Mouse (Mus musculus) kidney, embryonic 15.5 days (tissue): ENCODE measurements around the gene Slc13a4. TPM values are rescaled to one million over a fixed set of nuclear protein-coding genes. Genes with fewer than 3 reads are reported as not detected.
A peak's percentile ranks its signal among the peaks of the same experiment; 100 is the strongest.

Experiments
- ATAC-seq: fragments of 200-750 bp; cut with Nextera tagmentation; replicated peaks from 2 replicates; pipeline ENCODE4 v1.8.0; 2017; ENCODE audit warnings: moderate TSS enrichment; ENCODE audit not compliant: low FRiP score
- H3K27ac ChIP-seq: fragments of 300-500 bp; sonication (generic); 2 replicates; pipeline ENCODE4 v1.5.1; 2015; ENCODE audit warnings: mild to moderate bottlenecking, inconsistent platforms
- H3K27me3 ChIP-seq: fragments of 300-500 bp; sonication (generic); 2 replicates; pipeline ENCODE4 v1.6.1; 2015; ENCODE audit warnings: inconsistent platforms
- H3K36me3 ChIP-seq: fragments of 300-500 bp; sonication (generic); 2 replicates; pipeline ENCODE4 v1.6.1; 2015; ENCODE audit warnings: inconsistent platforms
- H3K4me1 ChIP-seq: fragments of 300-500 bp; sonication (generic); 2 replicates; pipeline ENCODE4 v1.6.1; 2015; ENCODE audit warnings: inconsistent platforms
- H3K4me2 ChIP-seq: fragments of 300-500 bp; sonication (generic); 2 replicates; pipeline ENCODE4 v1.6.1; 2015; ENCODE audit warnings: moderate library complexity, mild to moderate bottlenecking, inconsistent platforms
- H3K4me3 ChIP-seq: fragments of 300-500 bp; sonication (generic); replicated peaks from 2 replicates; pipeline ENCODE4 v1.5.1; 2015; ENCODE audit warnings: mild to moderate bottlenecking, inconsistent platforms
- H3K9ac ChIP-seq: fragments of 300-500 bp; sonication (generic); 2 replicates; pipeline ENCODE4 v1.6.1; 2015; ENCODE audit warnings: mild to moderate bottlenecking, inconsistent platforms
- H3K9me3 ChIP-seq: fragments of 300-500 bp; sonication (generic); replicated peaks from 2 replicates; pipeline ENCODE4 v1.6.1; 2016; ENCODE audit warnings: inconsistent platforms
- WGBS: fragments of 180-500 bp; shearing (Covaris S2); methylation state at CpG from one replicate; pipeline ENCODE4 v1.1.7; 2015; ENCODE audit warnings: mixed read lengths; 5-methylcytosine and 5-hydroxymethylcytosine counted together
- polyA plus RNA-seq: library from polyadenylated mRNA; unstranded; fragments of >200 nt; fragmentation: Nextera tagmentation; extraction: Ambion mirVana; gene quantifications from 2 replicates; pipeline ENCODE4 v1.2.1, GENCODE M21; 2015

The Slc13a4 gene
- polyA plus RNA-seq, 1 experiment from 2014 or later: 0.18 TPM

DNA sequence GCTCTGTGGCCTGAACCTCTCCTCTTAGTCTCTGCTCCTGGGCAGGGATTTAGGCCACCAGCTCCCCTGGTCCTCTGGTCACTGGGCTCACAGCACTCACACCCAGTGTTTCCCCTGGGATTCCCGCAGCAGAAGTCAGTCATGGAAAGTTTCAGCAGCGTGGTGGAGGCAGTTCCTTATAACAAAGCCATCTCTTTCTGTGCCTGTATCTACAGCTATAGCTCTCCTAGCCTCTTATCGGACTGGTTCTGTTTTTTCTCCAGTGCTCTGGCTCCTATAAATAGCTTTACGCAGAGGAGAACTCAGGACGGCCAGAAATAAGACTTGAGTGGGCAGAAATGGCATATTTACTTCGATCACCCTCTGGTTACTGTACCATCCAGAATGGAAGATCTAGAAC, 9.6 kb downstream of the Slc13a4 start:
- no peak overlapping the region for H3K27ac ChIP-seq
- H3K4me1 ChIP-seq: peaks cover 5% of the 10 kb centered on the region
- 80% methylated on average over 6 of the region's 6 CpGs for WGBS
- H3K4me3 ChIP-seq: no peak overlapping the region
- no peaks in the 10 kb centered on the region for H3K9me3 ChIP-seq
- H3K36me3 ChIP-seq: no peaks in the 10 kb centered on the region
- no peak overlapping the region for H3K9ac ChIP-seq
- no peak overlapping the region for H3K4me2 ChIP-seq
- ATAC-seq: no peak
- H3K27me3 ChIP-seq: no peaks in the 10 kb centered on the region

DNA sequence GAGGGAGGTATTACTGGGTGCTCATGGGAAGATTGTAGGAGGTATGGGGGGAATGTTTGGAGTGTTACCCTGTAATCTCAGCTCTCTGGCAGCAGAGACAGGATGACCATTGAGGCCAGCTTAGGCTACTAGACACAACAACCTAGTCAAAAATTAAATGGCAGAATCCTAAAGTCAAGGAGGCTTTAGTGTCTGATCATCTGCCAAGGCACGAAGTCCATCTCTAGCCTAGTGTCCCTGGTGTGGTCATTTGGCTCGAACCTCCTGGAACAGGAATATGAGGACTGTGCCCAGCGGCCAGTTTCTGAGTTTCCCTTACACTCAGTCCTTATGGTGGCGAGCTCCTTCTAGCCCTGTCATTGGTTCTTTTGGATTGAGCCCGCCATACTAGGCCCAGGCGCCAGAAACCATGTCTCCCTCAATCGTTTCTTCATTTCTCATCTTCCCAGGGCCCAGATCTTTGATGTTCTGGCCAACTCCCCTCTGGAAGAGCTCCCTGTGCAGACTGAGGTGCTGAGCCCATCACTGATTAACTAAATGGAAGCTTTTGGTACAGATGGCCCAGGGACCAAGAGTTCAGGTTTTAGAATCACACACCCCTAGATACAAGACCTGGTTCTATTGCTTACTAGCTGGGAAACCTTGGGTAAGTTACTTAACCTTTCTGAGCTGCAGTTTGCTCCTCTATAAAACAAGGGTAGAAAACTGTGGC, 10.3 kb downstream of the Slc13a4 start:
- H3K4me3 ChIP-seq: no peak overlapping the region
- ATAC-seq: no peak
- H3K4me1 ChIP-seq: peaks cover 5% of the 10 kb centered on the region
- no peaks in the 10 kb centered on the region for H3K9me3 ChIP-seq
- 86% methylated on average over 7 of the region's 7 CpGs for WGBS
- no peak overlapping the region for H3K4me2 ChIP-seq
- H3K9ac ChIP-seq: no peak overlapping the region
- H3K27me3 ChIP-seq: no peaks in the 10 kb centered on the region
- H3K27ac ChIP-seq: no peak overlapping the region
- no peaks in the 10 kb centered on the region for H3K36me3 ChIP-seq

DNA sequence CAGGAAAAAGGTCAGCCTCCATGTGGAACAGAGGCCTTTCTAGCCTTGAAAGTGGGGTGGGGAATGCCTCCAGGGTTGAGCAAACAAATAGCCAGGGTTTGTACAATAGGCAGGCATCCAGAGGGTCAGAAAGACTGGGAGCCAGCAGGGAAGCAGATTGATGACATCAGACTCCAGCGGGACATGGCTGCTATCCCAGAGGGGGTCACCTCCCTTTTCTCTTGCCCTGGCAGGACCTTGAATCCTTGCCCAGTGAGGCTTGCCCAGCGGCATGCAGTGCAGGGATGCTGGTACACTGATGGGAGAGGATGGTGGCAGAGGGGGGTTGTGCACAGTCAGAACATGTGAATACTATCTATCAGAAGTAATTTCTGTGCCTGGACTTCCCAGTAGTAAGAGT, 10.9 kb downstream of the Slc13a4 start:
- no peaks in the 10 kb centered on the region for H3K27me3 ChIP-seq
- H3K4me1 ChIP-seq: peaks cover 5% of the 10 kb centered on the region
- H3K9ac ChIP-seq: no peak overlapping the region
- H3K4me3 ChIP-seq: no peak overlapping the region
- H3K9me3 ChIP-seq: no peaks in the 10 kb centered on the region
- no peak overlapping the region for H3K4me2 ChIP-seq
- no peak overlapping the region for H3K27ac ChIP-seq
- WGBS: 46% methylated on average over 2 of the region's 2 CpGs
- no peaks in the 10 kb centered on the region for H3K36me3 ChIP-seq
- ATAC-seq: 0 out of 2 replicates have a peak, but pooled peaks have one; percentile 25

DNA sequence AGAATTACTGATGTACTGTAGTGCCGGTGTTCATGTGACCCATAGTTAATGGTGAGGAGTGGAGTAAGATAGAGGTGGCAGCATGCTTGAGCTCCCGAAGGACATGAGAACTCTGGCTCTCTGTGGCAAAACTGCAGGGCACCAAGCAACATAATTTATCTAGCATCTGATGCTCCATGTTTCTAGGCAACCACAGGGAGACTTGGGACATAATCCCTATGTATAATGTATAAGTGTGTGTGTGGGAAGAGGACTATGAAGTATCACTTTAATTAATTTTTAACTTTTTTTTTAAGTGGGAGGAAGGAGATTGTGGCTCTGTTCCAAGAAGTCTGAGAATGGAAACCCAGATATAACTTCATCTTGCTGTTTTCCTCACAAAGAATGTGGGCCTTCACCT, 13.0 kb downstream of the Slc13a4 start:
- Histone ChIP-seq H3K9ac (no peak overlapping the region), H3K27me3 (no peaks in the 10 kb centered on the region), H3K4me3 (no peak overlapping the region), H3K27ac (no peak overlapping the region), H3K36me3 (no peaks in the 10 kb centered on the region), H3K4me1 (peaks cover 5% of the 10 kb centered on the region), H3K4me2 (no peak overlapping the region), H3K9me3 (no peaks in the 10 kb centered on the region)
- WGBS: 68% methylated on average over 2 of the region's 2 CpGs
- no peak for ATAC-seq

DNA sequence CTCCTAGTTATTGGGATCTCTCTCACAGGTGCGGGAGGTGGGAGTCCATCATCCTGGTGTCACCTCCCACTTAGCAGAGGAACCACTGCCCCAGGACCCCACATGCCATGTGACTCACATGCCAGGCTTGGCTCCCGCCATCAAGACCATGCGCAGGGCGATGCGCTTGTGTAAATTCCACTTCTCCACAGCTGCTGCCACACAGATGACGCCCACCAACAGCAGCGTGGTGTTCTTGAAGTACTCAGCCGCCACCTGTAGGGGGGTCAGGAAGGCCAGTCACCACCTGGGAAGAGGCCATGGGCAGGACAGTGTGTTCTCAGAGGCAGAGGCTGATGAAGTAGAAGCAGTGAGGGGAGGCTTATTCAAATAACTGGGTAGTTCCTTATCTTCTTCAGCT, 18.3 kb downstream of the Slc13a4 start:
- Histone ChIP-seq H3K36me3 (no peaks in the 10 kb centered on the region), H3K27me3 (no peaks in the 10 kb centered on the region), H3K4me2 (no peak overlapping the region), H3K4me1 (peaks cover 18% of the 10 kb centered on the region), H3K4me3 (no peak overlapping the region), H3K9ac (no peak overlapping the region), H3K27ac (no peak overlapping the region), H3K9me3 (no peaks in the 10 kb centered on the region)
- WGBS: 92% methylated on average over 8 of the region's 8 CpGs
- no peak for ATAC-seq

DNA sequence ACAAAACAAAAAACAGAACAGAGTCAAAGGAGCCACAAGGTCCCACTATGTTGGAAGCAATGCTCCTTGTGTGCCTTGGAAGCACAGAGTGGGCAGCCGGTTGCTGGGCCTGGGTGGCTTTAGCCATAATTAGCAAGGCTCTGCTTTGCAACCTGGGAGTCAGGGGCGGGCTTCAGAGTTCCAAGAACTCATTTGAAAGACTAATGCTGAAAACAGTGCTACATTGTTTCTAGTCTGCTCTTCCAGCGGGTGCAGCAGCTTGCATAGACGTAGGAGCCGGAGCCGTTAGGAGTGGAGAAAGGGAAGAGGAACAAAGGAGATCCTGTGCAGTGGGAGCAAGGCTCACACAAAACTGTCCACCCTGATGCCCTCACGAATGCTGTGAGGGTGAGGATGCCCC, 19.0 kb downstream of the Slc13a4 start:
- no peak overlapping the region for H3K9ac ChIP-seq
- H3K36me3 ChIP-seq: no peaks in the 10 kb centered on the region
- H3K9me3 ChIP-seq: no peaks in the 10 kb centered on the region
- 66% methylated on average over 7 of the region's 7 CpGs for WGBS
- H3K27me3 ChIP-seq: no peaks in the 10 kb centered on the region
- no peak overlapping the region for H3K4me3 ChIP-seq
- peak overlapping the region; percentile 15; the same call in 1 of the 2 replicates for H3K27ac ChIP-seq
- H3K4me1 ChIP-seq: peaks cover 18% of the 10 kb centered on the region
- no peak overlapping the region for H3K4me2 ChIP-seq
- ATAC-seq: no peak

DNA sequence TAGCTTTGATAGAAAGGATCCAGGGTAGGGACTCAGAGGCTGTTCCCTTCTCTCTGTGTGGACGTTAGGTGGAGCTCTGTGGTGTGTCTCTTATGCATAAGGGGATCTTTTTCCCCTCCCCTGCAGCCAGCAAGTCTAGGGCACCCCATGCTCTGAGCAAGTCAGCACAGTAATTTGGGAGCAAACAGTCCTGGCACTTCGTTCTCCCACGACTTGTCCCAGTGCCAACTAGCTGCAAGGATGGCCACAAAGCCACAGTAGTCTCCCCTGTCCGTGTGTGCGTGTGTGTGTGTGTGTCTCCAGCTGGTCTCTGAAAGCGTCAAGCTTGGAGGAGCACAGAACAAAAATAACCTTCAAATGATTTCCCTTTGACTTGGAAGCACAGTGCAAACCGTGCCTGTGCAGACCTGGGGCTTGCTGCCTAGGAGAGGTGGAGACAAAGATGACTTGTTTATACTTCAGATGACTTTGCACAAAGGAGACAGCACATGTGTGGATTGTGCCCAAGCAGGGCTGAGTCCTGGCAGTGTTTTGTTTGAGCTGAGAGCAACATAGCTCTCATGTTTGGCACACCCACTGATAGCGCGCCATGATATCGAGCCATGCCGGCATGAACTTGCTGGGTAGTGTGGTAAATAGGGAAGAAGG, 19.7 kb downstream of the Slc13a4 start:
- H3K4me2 ChIP-seq: no peak overlapping the region
- no peak overlapping the region for H3K4me3 ChIP-seq
- no peak overlapping the region for H3K9ac ChIP-seq
- H3K27me3 ChIP-seq: no peaks in the 10 kb centered on the region
- peak; percentile 73 for ATAC-seq
- H3K36me3 ChIP-seq: no peaks in the 10 kb centered on the region
- H3K4me1 ChIP-seq: peaks cover 18% of the 10 kb centered on the region
- H3K9me3 ChIP-seq: no peaks in the 10 kb centered on the region
- H3K27ac ChIP-seq: peak overlapping the region; percentile 65; the same call in 1 of the 2 replicates
- WGBS: 52% methylated on average over 11 of the region's 11 CpGs

DNA sequence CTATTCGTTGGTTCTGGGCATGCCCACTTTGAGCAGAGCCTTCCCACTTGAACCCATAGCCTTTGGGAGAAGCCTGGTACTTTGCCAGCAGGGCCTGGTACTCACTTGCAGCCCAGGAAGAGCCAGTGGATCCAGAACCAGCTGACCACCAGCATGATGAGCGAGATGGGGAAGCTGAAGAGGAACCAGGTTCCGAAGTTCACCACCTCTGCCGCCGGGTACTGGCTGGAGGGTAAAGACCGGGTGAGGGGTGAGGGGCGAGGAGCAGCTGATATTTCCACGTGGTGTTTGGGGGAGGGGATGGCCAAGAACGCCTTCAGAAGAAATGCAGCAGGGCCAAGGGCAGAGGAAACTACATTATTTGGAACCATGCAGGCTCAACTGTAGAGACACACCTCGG, 28.6 kb downstream of the Slc13a4 start:
- H3K27ac ChIP-seq: no peak overlapping the region
- H3K27me3 ChIP-seq: no peaks in the 10 kb centered on the region
- no peak overlapping the region for H3K9ac ChIP-seq
- no peaks in the 10 kb centered on the region for H3K4me1 ChIP-seq
- H3K4me2 ChIP-seq: no peak overlapping the region
- no peaks in the 10 kb centered on the region for H3K9me3 ChIP-seq
- 79% methylated on average over 10 of the region's 10 CpGs for WGBS
- H3K36me3 ChIP-seq: no peaks in the 10 kb centered on the region
- no peak overlapping the region for H3K4me3 ChIP-seq
- no peak for ATAC-seq

DNA sequence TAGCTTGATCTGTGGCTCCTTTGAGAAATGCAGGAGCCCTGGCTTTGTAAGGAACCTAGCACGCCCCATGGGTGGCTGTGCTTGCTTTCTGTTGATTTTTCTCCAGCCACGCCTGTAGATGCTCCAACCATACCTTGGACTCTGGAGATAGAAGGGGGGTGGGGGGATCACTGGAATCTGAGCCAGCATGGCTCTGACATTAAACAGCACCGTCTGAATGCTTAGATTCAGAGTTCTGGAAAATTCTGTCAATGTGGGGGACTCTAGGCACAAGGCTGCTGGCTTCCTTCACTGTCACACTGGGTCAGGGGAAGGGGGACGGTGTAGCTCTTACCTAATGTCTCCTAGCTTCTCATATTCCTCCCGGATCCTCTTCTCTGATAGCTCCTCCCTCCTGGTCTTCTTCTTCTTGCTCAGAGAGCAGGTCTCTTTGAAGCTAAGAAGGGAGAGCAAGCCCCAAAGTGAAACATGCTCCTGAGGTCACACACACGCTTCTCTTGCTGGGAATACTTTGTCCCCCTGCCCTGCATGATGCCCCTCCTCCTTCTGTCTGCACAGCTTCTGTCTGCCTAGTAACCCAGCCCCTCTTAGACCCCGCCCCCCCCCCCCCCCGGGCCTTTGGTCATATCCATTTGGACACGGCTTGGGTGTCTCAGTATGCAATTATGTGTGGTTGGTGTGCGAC, 29.9 kb downstream of the Slc13a4 start:
- Histone ChIP-seq H3K36me3 (no peaks in the 10 kb centered on the region), H3K9me3 (no peaks in the 10 kb centered on the region), H3K9ac (no peak overlapping the region), H3K4me2 (no peak overlapping the region), H3K4me1 (peaks cover 6% of the 10 kb centered on the region; the same call in 1 of the 2 replicates), H3K4me3 (no peak overlapping the region), H3K27ac (no peak overlapping the region), H3K27me3 (no peaks in the 10 kb centered on the region)
- WGBS: 56% methylated on average over 10 of the region's 10 CpGs
- no peak for ATAC-seq

DNA sequence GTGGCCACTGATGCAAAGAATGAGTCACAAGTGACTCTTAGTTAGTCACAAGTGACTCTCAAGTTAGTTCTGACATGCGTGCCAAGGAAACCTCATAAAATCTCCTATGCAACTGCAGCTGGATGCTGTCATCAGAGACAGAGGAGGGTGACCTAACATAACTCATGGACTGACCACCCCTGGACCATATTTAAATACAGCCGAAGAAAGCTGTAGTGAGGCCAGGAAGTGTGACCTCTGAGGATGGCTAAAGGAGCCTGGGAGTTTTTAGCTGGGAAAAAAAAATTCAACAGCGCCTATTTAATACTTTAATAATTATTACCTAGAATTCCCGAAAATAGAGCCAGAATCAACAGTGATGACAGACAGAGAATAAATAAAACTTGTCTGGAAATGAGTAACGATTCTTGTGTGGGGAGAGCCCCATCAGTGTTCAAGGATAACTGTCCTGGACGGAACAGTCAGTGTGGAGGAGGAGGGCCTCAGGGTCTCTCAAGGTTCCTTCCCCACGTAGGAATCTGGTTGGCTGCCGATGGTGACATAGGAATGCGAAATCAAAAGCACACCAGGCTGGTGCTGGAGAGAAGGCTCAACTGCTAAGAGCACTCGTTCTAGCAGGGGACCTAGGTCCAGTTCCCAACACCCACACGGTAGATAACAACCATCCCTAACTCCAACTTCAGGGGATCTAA, 34.4 kb downstream of the Slc13a4 start:
- Histone ChIP-seq H3K27me3 (no peaks in the 10 kb centered on the region), H3K9ac (no peak overlapping the region), H3K4me1 (peaks cover 15% of the 10 kb centered on the region; the same call in 1 of the 2 replicates), H3K27ac (peak overlapping the region; percentile 66; the same call in 1 of the 2 replicates), H3K4me3 (no peak overlapping the region), H3K9me3 (no peaks in the 10 kb centered on the region), H3K36me3 (no peaks in the 10 kb centered on the region), H3K4me2 (no peak overlapping the region)
- 28% methylated on average over 11 of the region's 11 CpGs for WGBS
- ATAC-seq: peak; percentile 84

DNA sequence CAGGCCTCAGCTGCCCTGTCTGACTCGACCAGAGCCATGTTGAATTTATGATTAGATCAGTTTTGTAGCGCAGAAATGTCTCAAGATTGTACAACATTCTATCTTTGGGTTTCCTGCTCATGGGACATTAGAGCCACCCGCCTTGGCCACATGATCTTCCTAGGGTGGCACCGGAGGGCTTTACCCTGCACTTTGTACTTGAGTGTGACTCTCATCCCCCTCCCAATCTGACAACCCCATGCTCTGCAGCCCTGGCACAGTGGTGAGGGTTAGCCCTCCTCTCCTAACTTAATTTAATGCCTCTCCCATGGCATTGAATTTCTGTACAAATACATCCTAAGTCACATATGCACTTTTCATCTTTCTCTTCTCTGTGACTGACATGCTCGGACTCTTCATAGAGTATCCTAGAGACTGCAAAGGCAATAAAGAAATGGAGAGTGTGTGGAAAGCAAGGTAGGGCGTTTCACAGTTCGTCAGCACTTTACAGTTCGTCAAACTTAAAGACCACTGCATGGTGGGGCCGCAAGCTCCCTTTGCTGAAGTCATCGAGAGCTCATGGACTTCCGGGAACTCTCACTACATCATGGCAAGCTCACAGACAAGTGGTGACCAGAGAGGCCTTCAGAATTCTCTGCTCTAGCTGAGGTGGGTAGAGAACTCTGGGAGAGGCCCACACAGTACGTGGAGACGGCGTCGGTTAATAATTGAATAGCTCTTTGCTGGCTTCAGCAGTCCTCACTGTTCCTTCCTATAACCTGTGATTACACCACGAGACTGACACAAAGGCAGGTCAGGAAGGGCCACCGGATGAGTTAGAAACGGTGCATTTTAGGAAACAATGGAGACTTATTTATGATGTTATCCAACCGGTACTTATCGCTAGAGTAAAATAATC, 35.8 kb downstream of the Slc13a4 start:
- no peak overlapping the region for H3K27ac ChIP-seq
- no peaks in the 10 kb centered on the region for H3K27me3 ChIP-seq
- peak; percentile 55 for ATAC-seq
- H3K4me1 ChIP-seq: peaks cover 15% of the 10 kb centered on the region; the same call in 1 of the 2 replicates
- H3K9me3 ChIP-seq: no peaks in the 10 kb centered on the region
- whole genome bisulfite sequencing: 67% methylated on average over 20 of the region's 20 CpGs
- H3K4me3 ChIP-seq: no peak overlapping the region
- no peaks in the 10 kb centered on the region for H3K36me3 ChIP-seq
- no peak overlapping the region for H3K4me2 ChIP-seq
- no peak overlapping the region for H3K9ac ChIP-seq
